Mouse (Mus musculus) forebrain, embryonic 14.5 days (tissue): Measurements from ENCODE around the gene Stox2. TPM values are rescaled to one million over a fixed set of nuclear protein-coding genes. Genes with fewer than 3 reads are reported as not detected.

Experiments used
- ATAC-seq: fragments of 200-750 bp; cut with Nextera tagmentation; 2 replicates; pipeline ENCODE4 v1.8.0; 2017; ENCODE audit warnings: mild to moderate bottlenecking, moderate library complexity
- DNase-seq: peaks from one replicate; pipeline ENCODE4 v3.0.0-alpha.2; 2015; ENCODE audit warnings: low spot score
- H3K27ac ChIP-seq: fragments of 300-500 bp; sonication (generic); 2 replicates; pipeline ENCODE4 v1.5.1; 2014; ENCODE audit warnings: low read depth, mild to moderate bottlenecking, control low read depth, low read length, moderate library complexity
- H3K27me3 ChIP-seq: fragments of 300-500 bp; sonication (generic); replicated peaks from 2 replicates; pipeline ENCODE4 v1.6.1; 2014; ENCODE audit warnings: low read length, control low read depth, mixed read lengths; ENCODE audit not compliant: control insufficient read depth, insufficient read depth
- H3K36me3 ChIP-seq: fragments of 300-500 bp; sonication (generic); 2 replicates; pipeline ENCODE4 v1.6.1; 2014; ENCODE audit warnings: low read length, control low read depth; ENCODE audit not compliant: control insufficient read depth, insufficient read depth
- H3K4me1 ChIP-seq: fragments of 300-500 bp; sonication (generic); 2 replicates; pipeline ENCODE4 v1.6.1; 2014; ENCODE audit warnings: antibody characterized with exemption, low read length, control low read depth; ENCODE audit not compliant: control insufficient read depth, insufficient read depth
- H3K4me2 ChIP-seq: fragments of 300-500 bp; sonication (generic); 2 replicates; pipeline ENCODE4 v1.6.1; 2014; ENCODE audit warnings: mild to moderate bottlenecking, control low read depth, low read length
- H3K4me3 ChIP-seq: fragments of 300-500 bp; sonication (generic); 2 replicates; pipeline ENCODE4 v1.5.1; 2014; ENCODE audit warnings: low read depth, low read length, control low read depth
- H3K9ac ChIP-seq: fragments of 300-500 bp; sonication (generic); 2 replicates; pipeline ENCODE4 v1.6.1; 2014; ENCODE audit warnings: mild to moderate bottlenecking, low read length, control low read depth, moderate library complexity
- H3K9me3 ChIP-seq: fragments of 300-500 bp; sonication (generic); replicated peaks from 2 replicates; pipeline ENCODE4 v1.6.1; 2016; ENCODE audit warnings: low read length, control low read depth, mixed read lengths; ENCODE audit not compliant: control insufficient read depth
- WGBS: fragments of 180-500 bp; shearing (Covaris S2); extraction: QIAGEN DNeasy Blood & Tissue Kit; methylation state at CpG from one replicate; pipeline ENCODE4 v1.1.7; 2014; 5-methylcytosine and 5-hydroxymethylcytosine counted together
- polyA plus RNA-seq: library from polyadenylated mRNA; unstranded; fragments of >200 nt; fragmentation: Nextera tagmentation; extraction: Ambion mirVana; gene quantifications from 2 replicates; pipeline ENCODE4 v1.2.1, GENCODE M21; 2014

The Stox2 gene
- polyA plus RNA-seq, 1 experiment from 2014 or later: 33.3 TPM

DNA sequence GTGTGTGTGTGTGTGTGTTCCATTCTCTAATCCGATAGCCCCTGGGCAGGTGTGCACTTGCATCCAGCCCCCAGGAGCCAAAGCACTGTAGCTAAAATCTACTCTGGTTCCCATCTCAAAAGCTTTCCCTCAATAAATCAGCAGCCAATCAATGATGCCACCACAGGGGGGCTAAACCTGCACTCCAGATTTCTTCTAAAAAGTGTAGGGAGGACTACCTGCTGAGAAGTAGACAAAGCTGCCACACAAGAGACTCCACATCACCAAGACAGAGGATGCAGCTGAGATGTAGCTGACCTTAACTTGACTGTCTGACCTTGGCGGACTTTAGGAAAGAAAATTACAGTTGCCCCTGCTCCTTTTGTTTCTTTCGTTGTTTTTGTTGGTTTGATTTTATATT is 127.7 kb downstream of the Stox2 start:
- no peak for ATAC-seq
- Histone ChIP-seq H3K27ac (no peak overlapping the region), H3K36me3 (no peaks in the 10 kb centered on the region), H3K4me1 (0 out of 2 replicates have a peak, but pooled peaks cover 5% of the 10 kb centered on the region), H3K27me3 (no peaks in the 10 kb centered on the region), H3K4me3 (no peak overlapping the region), H3K4me2 (no peak overlapping the region), H3K9ac (no peak overlapping the region), H3K9me3 (no peaks in the 10 kb centered on the region)
- DNase-seq: no peak
- WGBS: 69% methylated on average over 3 of the region's 3 CpGs

DNA sequence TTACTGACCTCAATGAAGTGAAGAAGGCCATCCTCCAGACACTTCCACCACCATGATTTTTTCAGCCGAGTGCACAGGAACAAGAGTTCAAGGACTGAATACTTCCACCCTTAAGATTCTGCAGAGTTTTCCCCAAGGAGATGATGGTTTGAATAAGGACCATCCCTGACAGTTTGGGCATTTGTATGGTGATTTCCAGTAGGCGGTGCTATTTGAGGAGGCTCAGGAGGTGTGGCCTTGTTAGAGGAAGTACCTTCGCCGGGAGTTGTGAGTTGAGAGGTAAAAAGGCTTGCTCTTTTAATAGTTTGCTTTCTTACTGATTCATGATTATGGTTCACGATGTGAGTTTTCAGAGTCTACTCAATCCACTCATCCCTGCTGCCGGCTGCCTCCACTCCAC is 138.0 kb downstream of the Stox2 start:
- no peak for ATAC-seq
- no peaks in the 10 kb centered on the region for H3K9me3 ChIP-seq
- DNase-seq: no peak
- no peak overlapping the region for H3K9ac ChIP-seq
- H3K27ac ChIP-seq: no peak overlapping the region
- H3K36me3 ChIP-seq: no peaks in the 10 kb centered on the region
- no peaks in the 10 kb centered on the region for H3K4me1 ChIP-seq
- H3K4me3 ChIP-seq: no peak overlapping the region
- H3K27me3 ChIP-seq: no peaks in the 10 kb centered on the region
- WGBS: 96% methylated on average over 6 of the region's 6 CpGs
- H3K4me2 ChIP-seq: no peak overlapping the region

- H3K27ac ChIP-seq: no peak overlapping the region
- ATAC-seq (no peak), DNase-seq (no peak)
- no peak overlapping the region for H3K4me3 ChIP-seq
- H3K4me2 ChIP-seq: no peak overlapping the region
- no peaks in the 10 kb centered on the region for H3K9me3 ChIP-seq
- no peaks in the 10 kb centered on the region for H3K27me3 ChIP-seq
- 87% methylated on average over 5 of the region's 5 CpGs for WGBS
- H3K36me3 ChIP-seq: no peaks in the 10 kb centered on the region
- H3K9ac ChIP-seq: no peak overlapping the region
- H3K4me1 ChIP-seq: no peaks in the 10 kb centered on the region
Measured at GRCm38 (mm10) chr8:47306372-47306771, 139.8 kb downstream of the Stox2 start.

- Histone ChIP-seq H3K27ac (no peak overlapping the region), H3K9ac (no peak overlapping the region), H3K4me3 (no peak overlapping the region), H3K4me2 (no peak overlapping the region), H3K36me3 (no peaks in the 10 kb centered on the region), H3K4me1 (no peaks in the 10 kb centered on the region), H3K27me3 (no peaks in the 10 kb centered on the region), H3K9me3 (no peaks in the 10 kb centered on the region)
- 93% methylated on average over 5 of the region's 5 CpGs for WGBS
- ATAC-seq: no peak
- no peak for DNase-seq
Measured at GRCm38 (mm10) chr8:47305880-47306279, 140.3 kb downstream of the Stox2 start.

DNA sequence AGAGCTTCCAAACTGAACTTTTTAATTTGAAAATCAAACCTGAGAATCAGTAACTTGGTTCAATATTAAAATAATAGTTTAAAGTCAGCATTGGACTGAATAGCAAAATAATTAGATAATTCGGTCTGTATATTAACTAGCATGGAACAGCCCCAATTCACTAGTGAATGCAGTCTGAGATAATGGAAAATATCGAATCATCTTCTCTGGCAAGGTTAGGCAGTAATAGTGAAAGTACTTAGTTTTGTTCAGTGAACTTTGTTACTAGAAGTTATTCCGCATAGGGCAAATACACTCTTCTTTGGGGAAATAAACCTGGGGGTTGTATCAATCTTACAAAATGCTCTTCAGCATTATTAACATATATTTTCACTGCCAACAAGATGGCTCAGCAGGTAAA is 147.7 kb downstream of the Stox2 start:
- Histone ChIP-seq H3K36me3 (no peaks in the 10 kb centered on the region), H3K27me3 (no peaks in the 10 kb centered on the region), H3K9ac (no peak overlapping the region), H3K27ac (no peak overlapping the region), H3K9me3 (no peaks in the 10 kb centered on the region), H3K4me3 (no peak overlapping the region), H3K4me2 (no peak overlapping the region), H3K4me1 (no peaks in the 10 kb centered on the region)
- DNase-seq (no peak), ATAC-seq (no peak)
- 90% methylated on average over 3 of the region's 3 CpGs for WGBS

GRCm38 (mm10) chr8:47289641-47290040 is 156.5 kb downstream of the Stox2 start:
- Histone ChIP-seq H3K4me3 (peak overlapping the region; percentile 91), H3K9me3 (no peaks in the 10 kb centered on the region), H3K27ac (peak overlapping the region; percentile 99), H3K4me2 (peak overlapping the region; percentile 80), H3K27me3 (no peaks in the 10 kb centered on the region), H3K36me3 (no peaks in the 10 kb centered on the region), H3K4me1 (peaks cover 15% of the 10 kb centered on the region; the same call in 1 of the 2 replicates), H3K9ac (peak overlapping the region; percentile 99)
- WGBS: 3% methylated on average over 6 of the region's 6 CpGs
- peak; percentile 79 for DNase-seq
- no peak for ATAC-seq

DNA sequence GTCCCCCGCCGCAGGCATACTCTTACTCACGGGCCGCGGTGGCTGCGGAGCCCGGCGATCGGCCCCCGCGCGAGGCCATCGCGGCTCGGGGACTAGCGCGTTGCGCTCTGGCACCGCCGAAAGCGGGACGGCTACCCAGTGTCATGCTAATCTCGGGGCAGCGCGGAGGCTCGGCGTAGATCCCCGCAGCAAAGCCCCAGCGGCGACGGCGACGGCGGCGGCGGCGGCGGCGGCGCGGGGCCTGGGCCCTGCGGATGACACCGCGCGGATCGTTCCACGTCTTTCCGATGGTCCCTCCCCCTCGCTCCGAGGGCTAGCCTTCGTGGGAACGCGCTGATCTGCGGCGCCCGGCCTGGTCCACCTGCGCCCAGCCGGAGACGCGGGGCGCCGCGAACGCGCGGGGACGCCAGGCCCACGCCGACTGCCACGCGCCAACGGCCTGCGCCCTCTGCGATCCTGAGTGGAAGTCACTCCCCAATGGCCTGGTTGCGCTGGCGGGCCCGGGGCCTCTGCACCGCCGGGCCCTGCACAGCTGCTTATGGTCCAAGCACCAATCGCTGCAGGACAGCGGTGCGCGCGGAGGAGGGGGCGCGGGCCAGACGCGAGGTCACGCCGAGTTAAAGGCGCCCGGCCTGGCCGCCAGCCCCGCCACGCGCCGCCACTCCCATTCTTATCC is 157.2 kb downstream of the Stox2 start:
- H3K27me3 ChIP-seq: no peaks in the 10 kb centered on the region
- DNase-seq (peak; percentile 74), ATAC-seq (peak; percentile 63)
- peak overlapping the region; percentile 99 for H3K27ac ChIP-seq
- H3K36me3 ChIP-seq: no peaks in the 10 kb centered on the region
- peak overlapping the region; percentile 80 for H3K4me2 ChIP-seq
- peak overlapping the region; percentile 91 for H3K4me3 ChIP-seq
- no peaks in the 10 kb centered on the region for H3K9me3 ChIP-seq
- peak overlapping the region; percentile 99 for H3K9ac ChIP-seq
- WGBS: under 1% methylated on average over 91 of the region's 97 CpGs
- peaks cover 19% of the 10 kb centered on the region for H3K4me1 ChIP-seq

DNA sequence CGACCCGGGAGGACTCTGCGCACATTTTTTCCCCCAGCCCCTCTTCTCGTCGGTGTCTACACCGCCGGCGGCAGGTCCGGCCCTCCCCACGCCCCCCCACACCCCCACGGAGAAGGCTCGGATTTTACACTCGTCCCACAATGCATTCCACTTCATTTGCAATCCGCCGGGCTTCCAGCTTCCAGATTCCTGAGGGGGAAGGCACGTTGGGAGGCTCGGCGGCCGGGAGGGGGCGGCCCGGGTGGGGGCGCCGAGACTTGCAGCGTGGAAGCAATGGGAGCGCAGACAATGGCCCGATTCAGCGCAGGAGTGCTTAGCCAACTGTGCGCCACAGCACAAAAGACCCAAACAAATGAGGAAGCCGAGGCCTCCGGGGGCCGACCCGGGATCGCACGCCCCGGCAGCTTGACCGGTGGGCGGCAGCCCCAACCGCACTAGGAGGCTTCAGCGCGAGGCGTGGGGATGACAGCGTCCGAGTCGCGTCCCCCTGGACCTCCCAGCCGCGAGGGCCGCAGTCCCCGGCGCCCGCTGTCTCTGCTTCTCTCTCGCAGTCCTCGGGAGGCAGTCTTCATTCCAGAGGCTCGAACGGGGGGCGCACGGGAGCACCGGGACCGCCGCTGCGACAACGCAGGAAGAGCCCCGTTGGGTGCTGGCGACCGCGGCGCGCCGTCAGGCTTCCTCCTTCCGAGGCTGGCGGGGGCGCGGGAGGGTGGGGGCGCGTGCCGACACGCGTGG is 157.9 kb downstream of the Stox2 start:
- Histone ChIP-seq H3K9me3 (no peaks in the 10 kb centered on the region), H3K9ac (peak overlapping the region; percentile 99), H3K4me2 (peak overlapping the region; percentile 80), H3K27me3 (no peaks in the 10 kb centered on the region), H3K4me3 (peak overlapping the region; percentile 91), H3K4me1 (peaks cover 26% of the 10 kb centered on the region), H3K36me3 (no peaks in the 10 kb centered on the region), H3K27ac (peak overlapping the region; percentile 99)
- DNase-seq (peak; percentile 87), ATAC-seq (peak; percentile 68)
- WGBS: under 1% methylated on average over 61 of the region's 78 CpGs

DNA sequence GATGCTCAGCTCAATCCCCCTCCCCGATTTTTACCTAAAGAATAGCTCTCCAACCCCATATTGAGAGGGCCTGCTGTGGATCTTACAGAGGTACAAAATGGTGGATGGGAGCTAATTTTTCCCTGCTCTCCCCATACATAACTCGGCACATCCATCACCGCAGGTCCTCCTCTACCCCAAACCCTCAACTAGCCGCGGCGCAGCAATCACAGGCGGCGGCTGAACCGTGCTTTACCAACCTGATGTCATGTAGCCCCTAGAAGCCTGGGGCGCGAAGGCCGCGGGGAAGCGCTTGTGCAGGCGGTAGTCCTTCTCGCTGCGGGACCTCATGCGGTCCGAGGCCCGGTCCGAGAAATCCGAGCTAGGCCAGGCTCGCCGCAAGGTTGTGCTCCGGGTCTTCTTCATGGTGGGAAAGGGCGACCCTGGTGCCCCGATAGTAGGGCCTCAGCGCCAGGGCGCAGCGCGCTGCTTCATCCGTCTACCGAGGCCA is 158.5 kb downstream of the Stox2 start:
- Histone ChIP-seq H3K4me3 (peak overlapping the region; percentile 91), H3K27ac (peak overlapping the region; percentile 99), H3K9me3 (no peaks in the 10 kb centered on the region), H3K4me2 (peak overlapping the region; percentile 80), H3K4me1 (peaks cover 32% of the 10 kb centered on the region), H3K9ac (peak overlapping the region; percentile 99), H3K36me3 (no peaks in the 10 kb centered on the region), H3K27me3 (no peaks in the 10 kb centered on the region)
- WGBS: under 1% methylated on average over 33 of the region's 33 CpGs
- peak; percentile 29 for ATAC-seq
- DNase-seq: peak; percentile 58
